Mouse (Mus musculus): Measurements from ENCODE around the gene Echs1. TPM values are rescaled to one million over a fixed set of nuclear protein-coding genes. Genes with fewer than 3 reads are reported as not detected.

Gene Echs1
- 107 and 119 TPM in 2 replicates for polyA plus RNA-seq (2015; fragmentation: Nextera tagmentation; extraction: Ambion mirVana)

DNA sequence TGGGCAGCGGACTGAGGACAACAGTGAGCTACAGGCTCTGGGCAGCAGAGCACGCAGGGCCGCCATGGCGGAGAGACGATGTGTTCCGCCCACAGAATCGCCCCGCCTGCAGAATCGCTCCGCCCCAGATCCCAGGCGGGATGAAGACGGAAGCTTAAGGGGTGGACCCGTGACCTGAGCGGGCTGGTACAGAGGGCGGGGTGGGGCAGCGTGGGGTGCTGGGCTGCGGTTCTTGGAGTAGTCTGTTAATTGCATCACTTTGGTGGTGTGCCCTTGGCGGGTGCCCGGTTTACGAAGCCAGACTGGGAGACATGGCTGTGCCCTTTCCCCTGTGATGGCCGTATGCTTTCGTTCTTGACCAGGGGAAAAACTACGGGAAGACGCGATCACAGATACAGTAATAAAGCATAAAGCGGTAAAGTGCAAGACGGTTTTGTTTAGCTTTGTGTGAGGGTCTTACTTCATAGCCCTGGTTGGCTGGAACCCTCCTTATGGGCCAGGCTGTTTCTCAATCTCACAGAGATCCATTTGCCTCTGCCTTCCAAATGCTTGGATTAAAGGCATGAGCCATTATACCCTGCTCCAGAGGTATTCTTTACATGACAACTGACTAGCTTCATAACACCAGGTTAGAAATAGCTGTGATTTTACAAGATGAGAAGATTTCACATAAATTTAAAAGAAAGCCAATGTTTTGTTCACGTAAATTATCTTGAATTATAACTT is at the start of gene Echs1:
TSS of gene Echs1 (minus strand) at position 148 of the 726 bp plus-strand sequence.
- H3K4me3 ChIP-seq (replicated peaks; ENCODE audit: low read length) = peak within 1 kb of the TSS; percentile 73
- H3K4me1 ChIP-seq (replicated peaks; ENCODE audit: control insufficient read depth, insufficient read depth, low read length) = peaks cover 14% of the 10 kb centered on the region; the same call in 1 of the 2 replicates
- H3K9ac ChIP-seq (replicated peaks; ENCODE audit: low read depth, low read length) = peak within 1 kb of the TSS; percentile 80
- peak within 1 kb of the TSS; percentile 70 for H3K27ac ChIP-seq (ENCODE audit: low read length)
- WGBS = 3% methylated on average over 28 of the region's 28 CpGs
- ATAC-seq = peak; percentile 96
- H3K9me3 ChIP-seq (ENCODE audit: control insufficient read depth, low read length) = no peaks in the 10 kb centered on the region
- no peaks in the 10 kb centered on the region for H3K36me3 ChIP-seq (ENCODE audit: control insufficient read depth, insufficient read depth)
- no peaks in the 10 kb centered on the region for H3K27me3 ChIP-seq (replicated peaks; ENCODE audit: control insufficient read depth, insufficient read depth, low read length)
- peak within 1 kb of the TSS; percentile 66 for H3K4me2 ChIP-seq (ENCODE audit: low read length)

DNA sequence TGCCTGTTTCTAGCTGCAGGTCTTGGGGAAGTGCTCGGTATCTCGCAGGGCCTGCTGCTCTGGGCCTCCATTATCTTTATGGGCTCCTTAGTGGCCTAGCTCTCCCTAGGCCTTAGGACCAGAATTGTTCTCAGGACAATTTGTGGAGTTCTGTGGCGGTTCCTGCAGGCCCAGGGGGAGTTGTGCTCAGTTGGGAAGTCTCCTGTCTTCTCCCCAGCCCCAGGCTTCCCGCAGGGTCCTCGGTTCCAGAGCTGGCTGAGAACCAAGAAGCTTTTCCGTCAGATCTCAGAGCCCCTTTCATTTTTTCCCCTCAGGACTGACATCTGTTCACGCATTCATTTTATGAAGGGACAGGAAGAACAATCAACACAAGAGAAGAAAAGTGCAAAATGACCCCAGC is 48.4 kb upstream of the Echs1 start, which contains the start of gene Olfr522:
TSS of gene Olfr522 (minus strand) at position 101 of the 400 bp plus-strand sequence.
- Histone ChIP-seq H3K36me3 (ENCODE audit: control insufficient read depth, insufficient read depth) (no peaks in the 10 kb centered on the region), H3K27me3 (replicated peaks; ENCODE audit: control insufficient read depth, insufficient read depth, low read length) (no peaks in the 10 kb centered on the region), H3K4me1 (replicated peaks; ENCODE audit: control insufficient read depth, insufficient read depth, low read length) (no peaks in the 10 kb centered on the region), H3K4me3 (replicated peaks; ENCODE audit: low read length) (no peak within 1 kb of the TSS), H3K4me2 (ENCODE audit: low read length) (no peak within 1 kb of the TSS), H3K9me3 (ENCODE audit: control insufficient read depth, low read length) (no peaks in the 10 kb centered on the region), H3K27ac (ENCODE audit: low read length) (no peak within 1 kb of the TSS), H3K9ac (replicated peaks; ENCODE audit: low read depth, low read length) (no peak within 1 kb of the TSS)
- 67% methylated on average over 7 of the region's 7 CpGs for WGBS
- ATAC-seq = no peak

DNA sequence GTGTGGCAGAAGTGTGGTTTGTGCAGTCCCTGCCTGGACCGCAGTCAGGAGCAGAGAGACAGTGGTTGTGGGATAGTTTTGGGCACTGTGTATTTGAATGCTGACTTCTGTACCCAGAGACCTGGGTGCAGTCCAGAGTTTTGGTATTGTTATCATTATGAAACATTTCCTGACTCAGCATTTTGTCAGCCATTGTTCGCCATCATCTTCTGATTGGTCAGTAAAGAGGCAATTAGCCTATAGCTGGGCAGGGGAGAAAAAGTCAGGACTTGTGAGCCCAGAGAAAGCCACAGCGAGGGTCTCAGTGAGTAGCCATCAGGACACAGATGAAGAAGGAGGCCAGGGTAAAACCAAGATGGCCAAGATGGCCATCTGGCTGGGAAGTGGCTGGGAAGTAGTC is 44.1 kb upstream of the Echs1 start:
- H3K9ac ChIP-seq (replicated peaks; ENCODE audit: low read depth, low read length) = no peak overlapping the region
- H3K4me1 ChIP-seq (replicated peaks; ENCODE audit: control insufficient read depth, insufficient read depth, low read length) = no peaks in the 10 kb centered on the region
- 78% methylated on average over 3 of the region's 3 CpGs for WGBS
- H3K27ac ChIP-seq (ENCODE audit: low read length) = no peak overlapping the region
- H3K4me2 ChIP-seq (ENCODE audit: low read length) = no peak overlapping the region
- H3K4me3 ChIP-seq (replicated peaks; ENCODE audit: low read length) = no peak overlapping the region
- H3K27me3 ChIP-seq (replicated peaks; ENCODE audit: control insufficient read depth, insufficient read depth, low read length) = no peaks in the 10 kb centered on the region
- ATAC-seq = no peak
- no peaks in the 10 kb centered on the region for H3K9me3 ChIP-seq (ENCODE audit: control insufficient read depth, low read length)
- H3K36me3 ChIP-seq (ENCODE audit: control insufficient read depth, insufficient read depth) = no peaks in the 10 kb centered on the region

DNA sequence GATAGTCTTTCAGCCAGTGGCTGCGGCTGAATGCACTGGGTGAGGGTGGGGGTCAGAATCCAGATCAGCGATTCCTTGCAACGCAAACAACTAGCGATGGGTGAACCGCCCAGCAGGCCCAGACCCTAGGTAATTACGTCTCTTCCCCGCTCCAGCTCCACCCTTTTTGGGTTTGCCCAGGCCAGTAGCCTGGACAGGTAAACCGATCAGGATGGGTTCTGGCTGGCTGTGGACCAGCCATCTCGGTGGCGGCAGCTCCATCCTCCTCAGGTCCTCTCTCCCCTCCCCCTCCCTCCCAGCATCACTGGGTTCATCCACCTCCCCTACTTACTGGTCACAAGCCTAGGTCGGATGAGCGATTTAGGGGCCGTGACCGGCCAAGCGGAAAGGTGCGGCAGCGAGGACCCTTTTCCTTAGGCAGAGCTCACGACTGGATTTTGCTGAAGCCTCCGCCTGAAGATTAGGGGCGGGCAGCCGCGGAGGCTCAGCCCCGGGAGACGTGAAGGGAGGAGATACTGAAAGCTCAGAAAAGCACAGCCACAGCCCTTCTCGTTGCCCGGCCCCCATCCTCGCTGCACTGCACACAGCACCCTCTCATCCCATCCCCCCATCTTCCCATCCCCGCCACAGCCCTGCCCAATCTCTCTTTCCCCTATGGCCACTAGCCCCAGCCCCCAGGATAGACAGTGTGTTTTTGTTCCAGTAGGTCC is 38.1 kb upstream of the Echs1 start, which contains the start of gene Sprn:
TSS of gene Sprn (minus strand) at position 660 of the 710 bp plus-strand sequence.
- WGBS = 2% methylated on average over 28 of the region's 28 CpGs
- Histone ChIP-seq H3K27ac (ENCODE audit: low read length) (peak within 1 kb of the TSS; percentile 42; the same call in 1 of the 2 replicates), H3K9ac (replicated peaks; ENCODE audit: low read depth, low read length) (peak within 1 kb of the TSS; percentile 70), H3K4me1 (replicated peaks; ENCODE audit: control insufficient read depth, insufficient read depth, low read length) (peaks cover 14% of the 10 kb centered on the region), H3K4me3 (replicated peaks; ENCODE audit: low read length) (peak within 1 kb of the TSS; percentile 50), H3K36me3 (ENCODE audit: control insufficient read depth, insufficient read depth) (no peaks in the 10 kb centered on the region), H3K27me3 (replicated peaks; ENCODE audit: control insufficient read depth, insufficient read depth, low read length) (no peaks in the 10 kb centered on the region), H3K4me2 (ENCODE audit: low read length) (peak within 1 kb of the TSS; percentile 67), H3K9me3 (ENCODE audit: control insufficient read depth, low read length) (no peaks in the 10 kb centered on the region)
- ATAC-seq = peak; percentile 89

DNA sequence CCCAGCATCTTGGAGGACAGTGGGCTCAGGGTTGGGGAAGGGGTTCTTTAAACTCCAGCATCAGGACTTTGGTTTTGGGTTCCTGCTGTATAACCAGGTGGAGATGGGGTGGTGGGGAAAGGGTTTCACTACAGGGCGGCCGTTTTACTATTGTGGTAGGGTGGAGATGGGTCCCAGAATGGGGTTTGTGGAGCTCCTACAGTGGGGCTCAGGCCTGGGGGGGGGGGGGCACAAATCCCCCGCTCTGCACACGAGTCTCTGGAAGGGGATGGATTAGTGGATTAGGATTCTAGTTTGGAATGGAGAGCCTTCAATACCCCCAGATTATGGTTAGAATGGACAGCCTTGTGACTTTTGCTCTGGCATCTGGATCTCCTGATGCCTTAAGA is 37.5 kb upstream of the Echs1 start:
- H3K4me3 ChIP-seq (replicated peaks; ENCODE audit: low read length) = peak overlapping the region; percentile 50
- H3K36me3 ChIP-seq (ENCODE audit: control insufficient read depth, insufficient read depth) = no peaks in the 10 kb centered on the region
- peak; percentile 19; the same call in 1 of the 2 replicates for ATAC-seq

DNA sequence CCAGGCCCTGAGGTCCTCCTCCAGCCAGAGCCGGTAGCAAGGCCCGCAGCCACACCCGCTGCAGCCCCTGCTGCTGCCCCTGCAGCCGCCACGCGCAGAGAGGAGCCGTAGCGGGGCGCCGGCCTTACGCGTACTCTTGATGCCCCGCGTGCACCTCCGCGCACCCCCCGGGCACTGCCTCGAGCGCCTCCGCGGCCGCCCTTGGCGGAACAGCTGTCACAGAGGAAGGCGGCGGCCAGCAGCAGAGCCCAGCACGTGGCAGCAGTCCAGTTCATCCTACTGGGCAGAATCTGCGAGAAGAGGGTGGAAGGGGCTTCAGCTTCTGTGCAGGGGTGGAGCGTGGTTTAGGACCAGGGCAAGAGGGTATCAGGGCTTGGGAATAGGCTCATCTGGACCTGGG is 37.1 kb upstream of the Echs1 start:
- Histone ChIP-seq H3K4me2 (ENCODE audit: low read length) (peak overlapping the region; percentile 67), H3K36me3 (ENCODE audit: control insufficient read depth, insufficient read depth) (no peaks in the 10 kb centered on the region), H3K9me3 (ENCODE audit: control insufficient read depth, low read length) (no peaks in the 10 kb centered on the region), H3K27me3 (replicated peaks; ENCODE audit: control insufficient read depth, insufficient read depth, low read length) (no peaks in the 10 kb centered on the region), H3K9ac (replicated peaks; ENCODE audit: low read depth, low read length) (peak overlapping the region; percentile 70), H3K4me1 (replicated peaks; ENCODE audit: control insufficient read depth, insufficient read depth, low read length) (peaks cover 14% of the 10 kb centered on the region), H3K4me3 (replicated peaks; ENCODE audit: low read length) (peak overlapping the region; percentile 50), H3K27ac (ENCODE audit: low read length) (no peak overlapping the region)
- ATAC-seq = peak; percentile 32
- WGBS = 6% methylated on average over 28 of the region's 28 CpGs

More for the DNA sequence above, 37.5 kb upstream of the Echs1 start:
- Histone ChIP-seq H3K9ac (replicated peaks; ENCODE audit: low read depth, low read length) (peak overlapping the region; percentile 70), H3K4me1 (replicated peaks; ENCODE audit: control insufficient read depth, insufficient read depth, low read length) (peaks cover 14% of the 10 kb centered on the region), H3K9me3 (ENCODE audit: control insufficient read depth, low read length) (no peaks in the 10 kb centered on the region), H3K27me3 (replicated peaks; ENCODE audit: control insufficient read depth, insufficient read depth, low read length) (no peaks in the 10 kb centered on the region), H3K27ac (ENCODE audit: low read length) (no peak overlapping the region), H3K4me2 (ENCODE audit: low read length) (peak overlapping the region; percentile 67)
- WGBS = 17% methylated on average over 4 of the region's 4 CpGs

DNA sequence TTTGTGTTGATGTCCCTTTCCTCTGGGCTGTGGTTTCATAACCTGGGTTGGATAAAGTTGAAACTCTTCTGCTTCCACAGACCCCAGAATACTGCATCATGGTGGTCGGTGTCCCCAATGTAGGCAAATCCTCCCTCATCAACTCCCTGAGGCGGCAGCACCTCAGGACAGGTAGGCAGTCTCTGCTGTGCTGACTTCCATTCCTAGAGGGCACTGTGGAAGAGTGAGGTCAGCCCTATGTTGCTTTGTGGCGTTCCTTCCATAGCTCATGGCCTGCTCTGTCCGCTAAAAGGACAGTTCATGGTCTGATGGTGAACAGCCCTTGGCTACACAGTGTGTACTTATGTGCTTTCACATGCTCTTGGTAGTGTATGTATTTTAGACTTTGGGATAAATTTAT is 28.3 kb upstream of the Echs1 start:
- WGBS = 80% methylated on average over 4 of the region's 4 CpGs
- Histone ChIP-seq H3K4me2 (ENCODE audit: low read length) (no peak overlapping the region), H3K4me3 (replicated peaks; ENCODE audit: low read length) (no peak overlapping the region), H3K4me1 (replicated peaks; ENCODE audit: control insufficient read depth, insufficient read depth, low read length) (peaks cover 4% of the 10 kb centered on the region; the same call in 1 of the 2 replicates), H3K9ac (replicated peaks; ENCODE audit: low read depth, low read length) (no peak overlapping the region), H3K9me3 (ENCODE audit: control insufficient read depth, low read length) (no peaks in the 10 kb centered on the region), H3K36me3 (ENCODE audit: control insufficient read depth, insufficient read depth) (no peaks in the 10 kb centered on the region), H3K27me3 (replicated peaks; ENCODE audit: control insufficient read depth, insufficient read depth, low read length) (no peaks in the 10 kb centered on the region), H3K27ac (ENCODE audit: low read length) (no peak overlapping the region)
- no peak for ATAC-seq

DNA sequence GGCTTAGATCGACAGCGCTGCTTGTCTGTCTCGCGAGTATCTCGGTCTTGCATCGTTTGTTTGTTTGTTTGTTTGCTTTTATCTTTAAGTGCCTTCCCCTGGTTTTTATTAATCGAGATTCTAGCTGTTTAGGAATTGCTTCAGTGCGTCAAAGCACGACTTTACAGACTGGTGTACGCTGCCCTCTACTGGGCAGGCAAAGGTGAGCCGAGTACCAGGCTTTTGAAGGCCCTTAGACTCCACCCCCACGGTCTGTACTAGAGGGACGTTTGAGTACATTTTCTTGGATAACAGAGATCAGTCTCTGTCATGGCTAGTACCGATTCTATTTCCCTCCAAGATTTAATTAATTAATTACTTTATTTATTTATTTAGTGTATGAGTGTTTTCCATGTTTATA is 25.1 kb upstream of the Echs1 start:
- no peaks in the 10 kb centered on the region for H3K9me3 ChIP-seq (ENCODE audit: control insufficient read depth, low read length)
- no peaks in the 10 kb centered on the region for H3K36me3 ChIP-seq (ENCODE audit: control insufficient read depth, insufficient read depth)
- no peak for ATAC-seq
- 5% methylated on average over 14 of the region's 14 CpGs for WGBS
- no peak overlapping the region for H3K4me3 ChIP-seq (replicated peaks; ENCODE audit: low read length)
- no peak overlapping the region for H3K4me2 ChIP-seq (ENCODE audit: low read length)
- H3K27me3 ChIP-seq (replicated peaks; ENCODE audit: control insufficient read depth, insufficient read depth, low read length) = no peaks in the 10 kb centered on the region
- no peak overlapping the region for H3K27ac ChIP-seq (ENCODE audit: low read length)
- H3K9ac ChIP-seq (replicated peaks; ENCODE audit: low read depth, low read length) = no peak overlapping the region
- peaks cover 13% of the 10 kb centered on the region for H3K4me1 ChIP-seq (replicated peaks; ENCODE audit: control insufficient read depth, insufficient read depth, low read length)

DNA sequence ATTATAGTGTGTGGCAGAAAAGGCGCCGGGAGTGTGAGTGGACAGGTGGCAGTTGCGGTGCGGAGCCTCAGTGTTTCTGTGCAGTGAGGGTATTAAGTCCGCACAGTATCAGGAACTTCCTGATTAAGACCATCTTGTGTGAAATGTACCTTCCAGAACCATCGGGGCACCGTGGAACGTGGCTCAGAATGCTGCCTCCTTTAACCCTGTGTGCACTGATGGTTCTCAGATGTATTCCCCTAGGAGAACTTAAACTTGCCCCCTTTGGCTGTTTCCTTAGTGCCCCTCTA is 21.7 kb upstream of the Echs1 start:
- Histone ChIP-seq H3K27me3 (replicated peaks; ENCODE audit: control insufficient read depth, insufficient read depth, low read length) (no peaks in the 10 kb centered on the region), H3K27ac (ENCODE audit: low read length) (no peak overlapping the region), H3K4me1 (replicated peaks; ENCODE audit: control insufficient read depth, insufficient read depth, low read length) (peaks cover 13% of the 10 kb centered on the region), H3K36me3 (ENCODE audit: control insufficient read depth, insufficient read depth) (no peaks in the 10 kb centered on the region), H3K4me3 (replicated peaks; ENCODE audit: low read length) (peak overlapping the region; percentile 95), H3K4me2 (ENCODE audit: low read length) (peak overlapping the region; percentile 94), H3K9ac (replicated peaks; ENCODE audit: low read depth, low read length) (peak overlapping the region; percentile 96), H3K9me3 (ENCODE audit: control insufficient read depth, low read length) (no peaks in the 10 kb centered on the region)
- WGBS = under 1% methylated on average over 8 of the region's 8 CpGs
- ATAC-seq = peak; percentile 11; the same call in 1 of the 2 replicates

Measured in forebrain, embryonic 16.5 days (tissue).